Mouse (Mus musculus) hindbrain, embryonic 15.5 days (tissue): ENCODE measurements around the gene Dock3. TPM values are rescaled to one million over a fixed set of nuclear protein-coding genes. Genes with fewer than 3 reads are reported as not detected.
A peak's percentile ranks its signal among the peaks of the same experiment; 100 is the strongest.

Source experiments
- ATAC-seq: fragments of 200-750 bp; cut with Nextera tagmentation; 2 replicates; pipeline ENCODE4 v1.8.0; 2017; ENCODE audit warnings: low read depth, moderate number of reproducible peaks, moderate TSS enrichment; ENCODE audit not compliant: low FRiP score
- H3K27ac ChIP-seq: fragments of 300-500 bp; sonication (generic); replicated peaks from 2 replicates; pipeline ENCODE4 v1.5.1; 2015; ENCODE audit warnings: mild to moderate bottlenecking, inconsistent platforms
- H3K27me3 ChIP-seq: fragments of 300-500 bp; sonication (generic); 2 replicates; pipeline ENCODE4 v1.6.1; 2015; ENCODE audit warnings: control low read depth, inconsistent platforms
- H3K36me3 ChIP-seq: fragments of 300-500 bp; sonication (generic); 2 replicates; pipeline ENCODE4 v1.6.1; 2015; ENCODE audit warnings: control low read depth, inconsistent platforms
- H3K4me1 ChIP-seq: fragments of 300-500 bp; sonication (generic); replicated peaks from 2 replicates; pipeline ENCODE4 v1.6.1; 2015; ENCODE audit warnings: control low read depth, inconsistent platforms
- H3K4me2 ChIP-seq: fragments of 300-500 bp; sonication (generic); 2 replicates; pipeline ENCODE4 v1.6.1; 2015; ENCODE audit warnings: moderate library complexity, mild to moderate bottlenecking, inconsistent platforms
- H3K4me3 ChIP-seq: fragments of 300-500 bp; sonication (generic); 2 replicates; pipeline ENCODE4 v1.5.1; 2015; ENCODE audit warnings: mild to moderate bottlenecking, inconsistent platforms
- H3K9ac ChIP-seq: fragments of 300-500 bp; sonication (generic); 2 replicates; pipeline ENCODE4 v1.6.1; 2015; ENCODE audit warnings: inconsistent platforms
- H3K9me3 ChIP-seq: fragments of 300-500 bp; sonication (generic); 2 replicates; pipeline ENCODE4 v1.6.1; 2016; ENCODE audit warnings: control low read depth, inconsistent platforms
- WGBS: fragments of 180-500 bp; shearing (Covaris S2); methylation state at CpG from one replicate; pipeline ENCODE4 v1.1.7; 2015; 5-methylcytosine and 5-hydroxymethylcytosine counted together
- polyA plus RNA-seq: library from polyadenylated mRNA; unstranded; fragments of >200 nt; fragmentation: Nextera tagmentation; extraction: Ambion mirVana; gene quantifications from 2 replicates; pipeline ENCODE4 v1.2.1, GENCODE M21; 2015

The Dock3 gene
- polyA plus RNA-seq, 1 experiment from 2014 or later = 22.5 TPM

- Histone ChIP-seq H3K9ac (peak overlapping the region; percentile 94), H3K9me3 (no peaks in the 10 kb centered on the region), H3K4me3 (peak overlapping the region; percentile 92), H3K27ac (0 out of 2 replicates have a peak overlapping the region, but pooled peaks have one; percentile 91), H3K36me3 (peaks cover 45% of the 10 kb centered on the region), H3K4me2 (peak overlapping the region; percentile 98), H3K4me1 (peaks cover 75% of the 10 kb centered on the region), H3K27me3 (no peaks in the 10 kb centered on the region)
- no peak for ATAC-seq
- WGBS = 20% methylated on average over 44 of the region's 44 CpGs
Measured at GRCm38 (mm10) chr9:106884996-106885900, 346.5 kb downstream of the Dock3 start.

DNA sequence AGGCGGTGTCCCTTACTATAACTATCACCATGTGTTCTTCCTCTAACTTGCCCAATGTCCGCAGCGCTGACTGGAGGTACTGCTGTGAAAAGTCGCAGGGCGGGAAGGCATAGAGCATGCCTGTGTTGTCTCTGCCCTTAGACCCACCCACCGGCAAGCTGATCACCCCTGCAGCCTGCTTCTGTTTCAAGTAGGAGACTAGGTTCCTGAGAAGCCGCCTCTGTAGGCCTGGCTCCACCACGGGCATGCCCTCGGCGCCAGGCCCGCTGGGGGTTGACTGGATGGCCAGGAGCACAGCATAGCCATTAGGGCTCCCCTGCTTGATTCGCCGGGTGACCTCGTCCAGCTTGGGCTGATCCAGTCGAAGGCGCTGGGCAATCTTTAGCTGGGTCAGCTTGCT lies 347.4 kb downstream of the Dock3 start:
- H3K36me3 ChIP-seq = peaks cover 46% of the 10 kb centered on the region
- no peaks in the 10 kb centered on the region for H3K9me3 ChIP-seq
- 36% methylated on average over 16 of the region's 16 CpGs for WGBS
- peak overlapping the region; percentile 94 for H3K9ac ChIP-seq
- H3K4me3 ChIP-seq = peak overlapping the region; percentile 92
- no peak for ATAC-seq
- H3K4me2 ChIP-seq = peak overlapping the region; percentile 98
- no peak overlapping the region for H3K27ac ChIP-seq
- H3K4me1 ChIP-seq = peaks cover 65% of the 10 kb centered on the region
- no peaks in the 10 kb centered on the region for H3K27me3 ChIP-seq

DNA sequence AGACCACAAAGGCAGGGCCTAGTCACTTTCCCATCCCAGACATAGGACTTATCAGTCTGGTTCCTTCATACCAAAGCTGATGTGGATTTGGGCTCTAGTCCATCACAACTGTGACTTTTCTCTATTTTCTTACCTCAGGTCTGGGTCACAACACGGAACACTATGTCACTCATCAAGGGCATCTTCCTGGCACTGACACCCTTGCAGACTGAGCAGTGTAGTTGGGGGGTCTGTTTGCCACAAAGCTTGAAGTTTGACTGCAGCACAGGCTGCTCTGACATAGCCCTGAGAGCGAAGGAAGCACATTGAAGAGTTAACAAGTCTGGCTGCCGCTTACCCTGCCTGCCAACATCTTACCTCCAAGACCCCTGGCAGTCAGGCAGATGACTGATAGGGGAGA lies 348.6 kb downstream of the Dock3 start:
- Histone ChIP-seq H3K4me1 (peaks cover 58% of the 10 kb centered on the region), H3K4me3 (peak overlapping the region; percentile 16), H3K9me3 (no peaks in the 10 kb centered on the region), H3K27me3 (no peaks in the 10 kb centered on the region), H3K36me3 (peaks cover 46% of the 10 kb centered on the region), H3K9ac (peak overlapping the region; percentile 29; the same call in 1 of the 2 replicates), H3K27ac (no peak overlapping the region), H3K4me2 (peak overlapping the region; percentile 98)
- no peak for ATAC-seq
- 74% methylated on average over 3 of the region's 3 CpGs for WGBS

- whole genome bisulfite sequencing = 56% methylated on average over 4 of the region's 4 CpGs
Measured at GRCm38 (mm10) chr9:106882176-106882575, 349.5 kb downstream of the Dock3 start.

GRCm38 (mm10) chr9:106881071-106881755 lies 350.5 kb downstream of the Dock3 start:
- no peak for ATAC-seq
- Histone ChIP-seq H3K4me1 (peaks cover 49% of the 10 kb centered on the region), H3K27ac (no peak overlapping the region; the same call in 1 of the 2 replicates), H3K4me3 (no peak overlapping the region), H3K4me2 (no peak overlapping the region), H3K36me3 (peaks cover 57% of the 10 kb centered on the region), H3K9ac (no peak overlapping the region), H3K27me3 (no peaks in the 10 kb centered on the region), H3K9me3 (no peaks in the 10 kb centered on the region)
- WGBS = 51% methylated on average over 4 of the region's 4 CpGs

More at GRCm38 (mm10) chr9:106882176-106882575, 349.5 kb downstream of the Dock3 start:
- Histone ChIP-seq H3K36me3 (peaks cover 50% of the 10 kb centered on the region), H3K9me3 (no peaks in the 10 kb centered on the region), H3K4me3 (no peak overlapping the region), H3K27me3 (no peaks in the 10 kb centered on the region), H3K4me1 (peaks cover 49% of the 10 kb centered on the region), H3K9ac (no peak overlapping the region), H3K27ac (no peak overlapping the region), H3K4me2 (no peak overlapping the region)
- ATAC-seq = no peak

DNA sequence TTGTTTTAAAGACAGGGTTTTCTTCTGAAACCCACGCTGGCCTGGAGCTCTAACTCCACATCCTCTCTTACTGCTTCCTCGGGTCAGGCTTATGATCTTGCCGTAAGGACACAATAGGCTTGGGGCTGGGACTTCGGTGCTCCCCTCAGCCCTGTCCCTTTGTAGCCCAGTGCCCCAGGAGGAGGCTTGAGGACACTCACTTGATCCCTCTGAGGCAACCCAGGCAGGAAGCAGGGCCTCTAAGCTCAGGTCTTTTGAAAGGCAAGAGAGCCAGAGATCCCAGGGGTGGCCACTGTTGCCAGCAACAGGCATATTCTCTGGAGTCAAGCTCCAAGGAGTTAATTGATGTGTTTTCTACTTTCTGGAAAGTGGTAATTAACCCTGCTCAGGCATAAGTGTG lies 352.2 kb downstream of the Dock3 start:
- 65% methylated on average over 4 of the region's 4 CpGs for WGBS
- no peaks in the 10 kb centered on the region for H3K9me3 ChIP-seq

DNA sequence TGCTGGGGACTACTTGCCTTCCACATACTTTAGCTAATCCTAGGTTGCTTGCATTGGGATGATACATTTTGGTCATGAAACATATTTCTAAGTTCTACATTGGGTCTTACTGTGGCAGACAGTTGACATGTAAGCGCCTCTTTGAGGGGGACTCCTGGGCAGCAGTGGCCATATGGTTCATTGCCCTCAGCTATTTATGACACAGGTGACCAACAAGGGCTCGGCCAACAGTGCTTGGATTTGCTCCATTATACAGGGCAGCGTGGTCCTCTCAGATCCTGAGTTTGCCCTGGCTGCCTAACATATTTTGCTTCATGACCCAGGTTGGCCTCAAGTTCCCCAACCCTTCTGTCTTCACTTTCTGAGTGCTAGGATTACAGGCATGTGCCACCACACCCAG lies 355.0 kb downstream of the Dock3 start:
- WGBS = 91% methylated on average over 3 of the region's 3 CpGs
- no peak overlapping the region for H3K4me2 ChIP-seq
- H3K4me1 ChIP-seq = peaks cover 8% of the 10 kb centered on the region
- H3K9ac ChIP-seq = no peak overlapping the region
- no peak overlapping the region for H3K27ac ChIP-seq
- no peak overlapping the region for H3K4me3 ChIP-seq
- H3K27me3 ChIP-seq = no peaks in the 10 kb centered on the region
- no peaks in the 10 kb centered on the region for H3K9me3 ChIP-seq
- ATAC-seq = no peak
- H3K36me3 ChIP-seq = peaks cover 67% of the 10 kb centered on the region

More for the DNA sequence above, 352.2 kb downstream of the Dock3 start:
- Histone ChIP-seq H3K4me3 (no peak overlapping the region), H3K27ac (no peak overlapping the region), H3K9ac (no peak overlapping the region), H3K4me2 (no peak overlapping the region), H3K27me3 (no peaks in the 10 kb centered on the region), H3K36me3 (peaks cover 71% of the 10 kb centered on the region), H3K4me1 (peaks cover 36% of the 10 kb centered on the region)
- ATAC-seq = no peak

- WGBS = 87% methylated on average over 5 of the region's 5 CpGs
- H3K4me2 ChIP-seq = no peak overlapping the region
- peaks cover 56% of the 10 kb centered on the region for H3K36me3 ChIP-seq
- H3K27me3 ChIP-seq = no peaks in the 10 kb centered on the region
- no peak overlapping the region for H3K9ac ChIP-seq
- no peaks in the 10 kb centered on the region for H3K4me1 ChIP-seq
- H3K27ac ChIP-seq = no peak overlapping the region
- no peaks in the 10 kb centered on the region for H3K9me3 ChIP-seq
- ATAC-seq = no peak
- no peak overlapping the region for H3K4me3 ChIP-seq
Measured at GRCm38 (mm10) chr9:106874216-106874615, 357.5 kb downstream of the Dock3 start.

DNA sequence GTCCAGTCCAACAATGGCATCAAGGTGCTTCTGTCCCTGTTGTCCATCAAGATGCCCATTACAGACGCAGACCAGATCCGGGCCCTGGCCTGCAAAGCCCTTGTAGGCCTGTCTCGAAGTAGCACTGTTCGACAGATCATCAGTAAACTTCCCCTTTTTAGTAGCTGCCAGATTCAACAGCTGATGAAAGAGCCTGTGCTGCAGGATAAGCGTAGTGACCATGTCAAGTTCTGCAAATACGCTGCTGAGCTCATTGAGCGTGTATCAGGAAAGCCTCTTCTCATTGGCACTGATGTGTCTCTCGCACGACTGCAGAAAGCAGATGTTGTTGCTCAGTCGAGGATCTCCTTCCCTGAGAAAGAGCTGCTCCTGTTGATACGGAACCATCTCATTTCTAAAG lies 373.7 kb downstream of the Dock3 start:
- no peak overlapping the region for H3K4me3 ChIP-seq
- no peak overlapping the region for H3K27ac ChIP-seq
- no peaks in the 10 kb centered on the region for H3K9me3 ChIP-seq
- H3K4me1 ChIP-seq = no peaks in the 10 kb centered on the region
- peaks cover 76% of the 10 kb centered on the region for H3K36me3 ChIP-seq
- no peak for ATAC-seq
- no peak overlapping the region for H3K4me2 ChIP-seq
- no peak overlapping the region for H3K9ac ChIP-seq
- H3K27me3 ChIP-seq = no peaks in the 10 kb centered on the region
- 92% methylated on average over 11 of the region's 11 CpGs for WGBS

DNA sequence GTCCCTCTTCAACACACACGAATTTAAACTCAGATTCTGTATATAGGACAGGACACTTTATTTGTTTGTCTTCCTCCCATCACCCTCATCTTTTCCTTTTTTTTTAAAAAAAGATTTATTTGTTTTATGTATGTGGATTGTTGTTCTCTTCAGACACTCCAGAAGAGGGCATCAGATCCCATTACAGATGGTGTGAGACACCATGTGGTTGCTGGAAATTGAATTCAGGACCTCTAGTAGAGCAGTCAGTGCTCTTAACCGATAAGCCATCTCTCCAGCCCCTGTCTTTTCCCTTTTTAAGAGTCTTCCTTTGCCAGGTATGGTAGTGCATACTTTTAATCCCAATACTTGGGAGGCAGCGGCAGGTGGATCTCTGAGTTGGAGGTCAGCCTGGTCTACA lies 375.0 kb downstream of the Dock3 start:
- no peaks in the 10 kb centered on the region for H3K9me3 ChIP-seq
- no peak overlapping the region for H3K9ac ChIP-seq
- no peak overlapping the region for H3K27ac ChIP-seq
- no peak for ATAC-seq
- H3K36me3 ChIP-seq = peaks cover 75% of the 10 kb centered on the region
- H3K4me2 ChIP-seq = no peak overlapping the region
- H3K4me1 ChIP-seq = no peaks in the 10 kb centered on the region
- no peak overlapping the region for H3K4me3 ChIP-seq
- no peaks in the 10 kb centered on the region for H3K27me3 ChIP-seq
- 89% methylated on average over 3 of the region's 3 CpGs for WGBS
